Comparison of ENCODE assay signal across 10 mouse cellular contexts in the genomic region with DNA sequence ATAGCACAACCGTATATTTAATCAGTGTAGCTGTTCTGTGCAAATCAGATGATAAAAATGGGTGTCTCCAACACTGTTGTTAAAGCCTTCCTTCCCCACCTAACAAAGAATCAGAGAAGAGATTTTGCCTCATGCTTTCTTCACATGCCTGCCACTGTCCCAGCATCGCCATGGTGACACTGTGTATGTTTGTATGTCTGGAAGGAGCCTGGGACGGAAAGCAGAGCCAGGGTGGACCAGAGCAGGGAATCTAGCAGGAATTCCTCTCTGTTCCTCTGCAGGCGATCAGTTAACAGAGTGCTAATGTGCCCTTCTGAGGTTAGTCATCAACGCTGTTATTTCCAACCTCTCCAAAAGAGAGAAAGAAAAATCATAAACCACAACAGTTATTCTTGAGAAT.
DNase-seq lines count a peak whose midpoint lies in the region; ATAC-seq and TF ChIP-seq lines count a peak whose summit lies in the region.
"Had no signal": no experiment of that assay in that cellular context is flagged by ENCODE, and none has a peak within 500 bp of the region (broad histone marks: within the 10 kb centered on the region; RNA-seq: fewer than 3 reads in every experiment).

No protein-coding gene starts in this region.

- H3K36me3 ChIP-seq in limb, embryonic 14.5 days (ENCODE audit: control insufficient read depth, insufficient read depth, low read length), result no peaks in the 10 kb centered on the region

- no peak for TF ChIP-seq POLR2A in limb, embryonic 14.5 days (IDR thresholded peaks at IDR 0.05; ENCODE audit: borderline replicate concordance, extremely low read depth, insufficient read depth, insufficient read length)

- no peak overlapping the region for H3K4me3 ChIP-seq in limb, embryonic 14.5 days (replicated peaks; ENCODE audit: low read length)

- no peak overlapping the region for H3K27ac ChIP-seq in limb, embryonic 14.5 days (replicated peaks; ENCODE audit: low read depth, low read length)

- H3K9me3 ChIP-seq in limb, embryonic 14.5 days (ENCODE audit: control insufficient read depth, low read length), result no peaks in the 10 kb centered on the region

- 63% methylated on average over 5 of the region's 5 CpGs for whole genome bisulfite sequencing in limb, embryonic 14.5 days

- no peaks in the 10 kb centered on the region for H3K4me1 ChIP-seq in limb, embryonic 14.5 days (ENCODE audit: control insufficient read depth, insufficient read depth, low read length)

- peak; percentile 67 for ATAC-seq in limb, embryonic 14.5 days (ENCODE audit: low FRiP score, low read depth)

- DNase-seq in kidney, postnatal 10 days, result peak; percentile 8
- DNase-seq in kidney, adult 18-20 months, result no peak
- DNase-seq in embryo, embryonic 10 days (ENCODE audit: low spot score), result peak; percentile 70
- peak; percentile 49 for DNase-seq in embryo, embryonic 11 days
- DNase-seq in limb, embryonic 14.5 days (ENCODE audit: low spot score), result no peak
- DNase-seq in adrenal gland, postnatal 10 days, result no peak
- DNase-seq in left cerebral cortex, adult 11 months (ENCODE audit: low spot score), result no peak
- DNase-seq: cerebellum, adult 9-10 months; kidney, postnatal 4 days; thymus, postnatal 25 days had no signal

- no peak overlapping the region for H3K4me2 ChIP-seq in limb, embryonic 14.5 days (replicated peaks; ENCODE audit: low read depth, low read length, severe bottlenecking)

- H3K27me3 ChIP-seq in limb, embryonic 14.5 days (ENCODE audit: control insufficient read depth, insufficient read depth, low read length), result no peaks in the 10 kb centered on the region

- no peak overlapping the region for H3K9ac ChIP-seq in limb, embryonic 14.5 days (ENCODE audit: low read depth, low read length, severe bottlenecking)

Comparison
In these comparisons a context has a peak if more than half of its experiments do, and no peak if none do; other contexts are left out.
1. DNase-seq: peak in kidney, postnatal 10 days (single experiment), embryo, embryonic 10 days (single experiment) and embryo, embryonic 11 days (single experiment); none in kidney, adult 18-20 months (single experiment), limb, embryonic 14.5 days (single experiment), adrenal gland, postnatal 10 days (single experiment) and left cerebral cortex, adult 11 months (single experiment).